Mouse (Mus musculus) embryonic facial prominence, embryonic 15.5 days (tissue): Measurements from ENCODE around the gene Bcar3. TPM values are rescaled to one million over a fixed set of nuclear protein-coding genes. Genes with fewer than 3 reads are reported as not detected.

ENCODE experiments used
- ATAC-seq: fragments of 200-750 bp; cut with Nextera tagmentation; 2 replicates; pipeline ENCODE4 v1.8.0; 2017; ENCODE audit warnings: low read depth, moderate TSS enrichment; ENCODE audit not compliant: insufficient number of reproducible peaks, low FRiP score, low TSS enrichment
- H3K27ac ChIP-seq: fragments of 300-500 bp; sonication (generic); replicated peaks from 2 replicates; pipeline ENCODE4 v1.5.1; 2015; ENCODE audit warnings: mild to moderate bottlenecking, inconsistent platforms
- H3K27me3 ChIP-seq: fragments of 300-500 bp; sonication (generic); 2 replicates; pipeline ENCODE4 v1.6.1; 2015; ENCODE audit warnings: inconsistent platforms
- H3K36me3 ChIP-seq: fragments of 300-500 bp; sonication (generic); 2 replicates; pipeline ENCODE4 v1.6.1; 2015; ENCODE audit warnings: mild to moderate bottlenecking, inconsistent platforms
- H3K4me1 ChIP-seq: fragments of 300-500 bp; sonication (generic); 2 replicates; pipeline ENCODE4 v1.6.1; 2015; ENCODE audit warnings: inconsistent platforms
- H3K4me2 ChIP-seq: fragments of 300-500 bp; sonication (generic); replicated peaks from 2 replicates; pipeline ENCODE4 v1.6.1; 2015; ENCODE audit warnings: mild to moderate bottlenecking, inconsistent platforms
- H3K4me3 ChIP-seq: fragments of 300-500 bp; sonication (generic); replicated peaks from 2 replicates; pipeline ENCODE4 v1.5.1; 2015; ENCODE audit warnings: mild to moderate bottlenecking, inconsistent platforms
- H3K9ac ChIP-seq: fragments of 300-500 bp; sonication (generic); 2 replicates; pipeline ENCODE4 v1.6.1; 2015; ENCODE audit warnings: inconsistent platforms
- H3K9me3 ChIP-seq: fragments of 300-500 bp; sonication (generic); replicated peaks from 2 replicates; pipeline ENCODE4 v1.6.1; 2016; ENCODE audit warnings: inconsistent platforms
- WGBS: fragments of 180-500 bp; shearing (Covaris S2); methylation state at CpG from one replicate; pipeline ENCODE4 v1.1.7; 2015; 5-methylcytosine and 5-hydroxymethylcytosine counted together
- polyA plus RNA-seq: library from polyadenylated mRNA; unstranded; fragments of >200 nt; fragmentation: Nextera tagmentation; extraction: Ambion mirVana; gene quantifications from 2 replicates; pipeline ENCODE4 v1.2.1, GENCODE M21; 2015

Bcar3 gene
- polyA plus RNA-seq, 1 experiment from 2014 or later = 12.6 TPM

- peak overlapping the region; percentile 34 for H3K4me2 ChIP-seq
- WGBS = 11% methylated on average over 11 of the region's 11 CpGs
- no peak overlapping the region for H3K9ac ChIP-seq
- ATAC-seq = no peak
- H3K27ac ChIP-seq = no peak overlapping the region
- H3K9me3 ChIP-seq = no peaks in the 10 kb centered on the region
- H3K36me3 ChIP-seq = no peaks in the 10 kb centered on the region
- no peak overlapping the region for H3K4me3 ChIP-seq
- H3K4me1 ChIP-seq = peaks cover 5% of the 10 kb centered on the region
- H3K27me3 ChIP-seq = no peaks in the 10 kb centered on the region
Observed at GRCm38 (mm10) chr3:122316621-122317020, 22.7 kb downstream of the Bcar3 start.

- H3K27ac ChIP-seq = no peak overlapping the region
Observed at GRCm38 (mm10) chr3:122317339-122317738, 23.4 kb downstream of the Bcar3 start.

GRCm38 (mm10) chr3:122322226-122322625 lies 28.3 kb downstream of the Bcar3 start:
- H3K9ac ChIP-seq = no peak overlapping the region
- 41% methylated on average over 9 of the region's 9 CpGs for WGBS
- no peaks in the 10 kb centered on the region for H3K27me3 ChIP-seq
- H3K4me3 ChIP-seq = no peak overlapping the region
- no peaks in the 10 kb centered on the region for H3K36me3 ChIP-seq
- no peak overlapping the region for H3K27ac ChIP-seq
- ATAC-seq = no peak
- 0 out of 2 replicates have a peak, but pooled peaks cover 8% of the 10 kb centered on the region for H3K4me1 ChIP-seq
- no peak overlapping the region for H3K4me2 ChIP-seq
- H3K9me3 ChIP-seq = no peaks in the 10 kb centered on the region

More at GRCm38 (mm10) chr3:122317339-122317738, 23.4 kb downstream of the Bcar3 start:
- no peaks in the 10 kb centered on the region for H3K9me3 ChIP-seq
- H3K4me3 ChIP-seq = no peak overlapping the region
- no peaks in the 10 kb centered on the region for H3K27me3 ChIP-seq
- WGBS = 82% methylated on average over 6 of the region's 6 CpGs
- no peaks in the 10 kb centered on the region for H3K36me3 ChIP-seq
- H3K4me1 ChIP-seq = peaks cover 10% of the 10 kb centered on the region
- no peak overlapping the region for H3K4me2 ChIP-seq
- no peak for ATAC-seq
- no peak overlapping the region for H3K9ac ChIP-seq

- Histone ChIP-seq H3K9ac (no peak overlapping the region), H3K4me1 (0 out of 2 replicates have a peak, but pooled peaks cover 8% of the 10 kb centered on the region), H3K27ac (no peak overlapping the region), H3K4me3 (no peak overlapping the region), H3K4me2 (no peak overlapping the region), H3K27me3 (no peaks in the 10 kb centered on the region), H3K9me3 (no peaks in the 10 kb centered on the region), H3K36me3 (no peaks in the 10 kb centered on the region)
- no peak for ATAC-seq
- WGBS = 83% methylated on average over 6 of the region's 6 CpGs
Observed at GRCm38 (mm10) chr3:122323841-122324240, 29.9 kb downstream of the Bcar3 start.

- Histone ChIP-seq H3K27ac (no peak overlapping the region), H3K27me3 (no peaks in the 10 kb centered on the region), H3K4me3 (no peak overlapping the region), H3K9me3 (no peaks in the 10 kb centered on the region), H3K9ac (no peak overlapping the region), H3K36me3 (no peaks in the 10 kb centered on the region), H3K4me1 (0 out of 2 replicates have a peak, but pooled peaks cover 8% of the 10 kb centered on the region), H3K4me2 (no peak overlapping the region)
- no peak; the same call in 1 of the 2 replicates for ATAC-seq
- WGBS = 73% methylated on average over 3 of the region's 3 CpGs
Observed at GRCm38 (mm10) chr3:122324528-122324927, 30.6 kb downstream of the Bcar3 start.

DNA sequence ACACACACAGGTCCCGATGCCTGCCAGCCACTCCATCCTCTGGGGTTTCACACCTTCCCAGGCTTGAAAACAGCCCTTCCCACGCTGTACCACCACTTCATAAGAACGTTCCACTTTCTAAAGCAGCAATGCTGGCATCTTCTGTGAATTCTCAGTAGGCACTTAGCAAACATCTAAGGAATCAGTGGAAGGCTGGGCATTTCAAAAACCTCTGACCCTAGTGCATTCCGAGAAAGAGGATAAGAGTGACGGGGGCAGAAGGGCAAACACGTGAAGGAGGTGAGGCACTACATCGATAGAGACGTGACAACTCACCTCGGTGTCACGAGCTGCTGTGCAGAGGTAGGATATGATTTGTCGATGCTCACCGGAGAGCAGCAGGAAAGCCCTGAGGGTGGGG lies 36.5 kb downstream of the Bcar3 start:
- Histone ChIP-seq H3K4me3 (no peak overlapping the region), H3K27ac (no peak overlapping the region), H3K9me3 (no peaks in the 10 kb centered on the region), H3K36me3 (no peaks in the 10 kb centered on the region), H3K27me3 (no peaks in the 10 kb centered on the region), H3K4me1 (peaks cover 19% of the 10 kb centered on the region), H3K9ac (no peak overlapping the region), H3K4me2 (no peak overlapping the region)
- ATAC-seq = no peak
- 64% methylated on average over 12 of the region's 12 CpGs for WGBS

DNA sequence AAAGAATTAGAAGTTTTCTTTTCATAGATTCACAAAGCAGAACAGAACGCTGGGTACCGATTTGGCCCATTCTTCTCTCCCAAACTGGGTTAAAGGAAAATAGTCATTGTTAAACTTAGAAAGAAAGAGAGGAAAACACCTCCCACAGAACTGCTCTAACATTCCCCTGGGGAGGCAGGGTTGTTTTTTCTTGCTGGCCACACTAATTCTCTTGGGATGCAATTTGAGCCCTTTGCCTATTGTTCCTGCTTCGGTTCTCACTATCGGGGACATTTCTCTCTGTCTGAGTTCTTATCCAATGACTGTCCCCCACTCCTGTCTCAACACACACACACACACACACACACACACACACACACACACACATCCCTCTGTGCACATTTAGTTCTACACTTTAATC lies 39.6 kb downstream of the Bcar3 start:
- WGBS = 38% methylated on average over 4 of the region's 4 CpGs
- no peak overlapping the region for H3K4me2 ChIP-seq
- peak; percentile 13; the same call in 1 of the 2 replicates for ATAC-seq

GRCm38 (mm10) chr3:122333902-122334301 lies 40.0 kb downstream of the Bcar3 start:
- peak; percentile 73 for ATAC-seq
- Histone ChIP-seq H3K27me3 (no peaks in the 10 kb centered on the region), H3K9ac (no peak overlapping the region), H3K9me3 (no peaks in the 10 kb centered on the region), H3K4me3 (no peak overlapping the region), H3K27ac (peak overlapping the region; percentile 55; the same call in 1 of the 2 replicates), H3K36me3 (no peaks in the 10 kb centered on the region), H3K4me1 (peaks cover 19% of the 10 kb centered on the region), H3K4me2 (no peak overlapping the region)
- WGBS = 31% methylated on average over 7 of the region's 7 CpGs

More for the DNA sequence above, 39.6 kb downstream of the Bcar3 start:
- H3K27ac ChIP-seq = peak overlapping the region; percentile 55; the same call in 1 of the 2 replicates
- no peaks in the 10 kb centered on the region for H3K9me3 ChIP-seq
- no peaks in the 10 kb centered on the region for H3K36me3 ChIP-seq
- no peak overlapping the region for H3K9ac ChIP-seq
- H3K4me3 ChIP-seq = no peak overlapping the region
- H3K27me3 ChIP-seq = no peaks in the 10 kb centered on the region
- peaks cover 19% of the 10 kb centered on the region for H3K4me1 ChIP-seq

DNA sequence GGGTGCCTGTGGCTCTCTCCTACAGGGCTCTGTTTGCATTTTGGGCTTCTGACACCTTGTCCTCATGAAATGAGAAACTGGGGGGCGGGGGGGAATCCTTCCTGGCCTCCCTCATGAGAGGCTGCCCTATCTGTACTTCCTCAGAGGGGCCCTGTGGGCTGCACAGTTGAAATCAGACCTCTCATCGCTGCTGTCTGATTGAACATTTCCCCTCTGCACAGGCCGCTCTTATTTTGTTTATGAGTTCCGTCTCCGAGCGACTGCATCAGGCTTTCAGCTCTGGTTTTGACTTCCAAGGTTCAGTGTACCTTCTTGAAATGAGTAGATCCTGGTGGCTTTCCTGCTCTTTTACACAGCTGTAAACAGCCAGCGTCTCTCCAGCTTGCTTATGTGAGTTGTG lies 40.4 kb downstream of the Bcar3 start:
- H3K9me3 ChIP-seq = no peaks in the 10 kb centered on the region
- H3K27ac ChIP-seq = peak overlapping the region; percentile 55; the same call in 1 of the 2 replicates
- H3K9ac ChIP-seq = no peak overlapping the region
- H3K4me1 ChIP-seq = peaks cover 19% of the 10 kb centered on the region
- no peaks in the 10 kb centered on the region for H3K27me3 ChIP-seq
- WGBS = 29% methylated on average over 7 of the region's 7 CpGs
- no peak for ATAC-seq
- no peaks in the 10 kb centered on the region for H3K36me3 ChIP-seq
- no peak overlapping the region for H3K4me3 ChIP-seq
- H3K4me2 ChIP-seq = no peak overlapping the region

GRCm38 (mm10) chr3:122336030-122336429 lies 42.1 kb downstream of the Bcar3 start:
- Histone ChIP-seq H3K4me3 (no peak overlapping the region), H3K4me2 (no peak overlapping the region), H3K36me3 (no peaks in the 10 kb centered on the region), H3K9ac (no peak overlapping the region), H3K4me1 (peaks cover 19% of the 10 kb centered on the region), H3K9me3 (no peaks in the 10 kb centered on the region), H3K27ac (no peak overlapping the region), H3K27me3 (no peaks in the 10 kb centered on the region)
- 81% methylated on average over 4 of the region's 4 CpGs for WGBS
- no peak for ATAC-seq

DNA sequence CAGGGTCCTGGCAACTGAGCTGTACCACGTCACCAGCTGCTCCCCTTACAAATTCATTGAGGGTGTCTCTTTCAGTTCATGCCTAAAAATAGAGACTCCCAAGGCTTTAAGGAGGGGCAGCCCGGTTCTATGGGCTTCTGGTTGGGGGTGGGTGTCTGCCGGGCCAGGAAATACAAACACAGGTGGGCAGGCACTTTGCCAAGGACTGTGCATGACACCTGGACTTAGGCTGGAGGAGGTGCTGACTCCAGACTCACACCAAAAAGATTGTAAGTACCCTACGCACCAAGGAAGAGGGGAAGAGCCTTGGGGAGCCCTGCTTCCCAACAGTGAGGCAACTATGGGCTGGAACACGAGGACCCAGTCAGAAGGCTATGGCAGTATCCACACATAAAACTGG lies 44.1 kb downstream of the Bcar3 start:
- Histone ChIP-seq H3K9ac (no peak overlapping the region), H3K27ac (no peak overlapping the region), H3K9me3 (no peaks in the 10 kb centered on the region), H3K27me3 (no peaks in the 10 kb centered on the region), H3K4me2 (no peak overlapping the region), H3K4me3 (no peak overlapping the region), H3K36me3 (no peaks in the 10 kb centered on the region), H3K4me1 (peaks cover 19% of the 10 kb centered on the region)
- ATAC-seq = 0 out of 2 replicates have a peak, but pooled peaks have one; percentile 8
- 47% methylated on average over 5 of the region's 5 CpGs for WGBS

GRCm38 (mm10) chr3:122338897-122339296 lies 45.0 kb downstream of the Bcar3 start:
- Histone ChIP-seq H3K27me3 (no peaks in the 10 kb centered on the region), H3K36me3 (no peaks in the 10 kb centered on the region), H3K9me3 (no peaks in the 10 kb centered on the region), H3K4me1 (peaks cover 10% of the 10 kb centered on the region), H3K4me3 (no peak overlapping the region), H3K27ac (no peak overlapping the region), H3K9ac (no peak overlapping the region), H3K4me2 (no peak overlapping the region)
- ATAC-seq = no peak
- WGBS = 93% methylated on average over 7 of the region's 7 CpGs
